Mouse (Mus musculus) brown adipose tissue, adult 24 weeks (tissue): ENCODE data around the gene Tmem170. TPM values are rescaled to one million over a fixed set of nuclear protein-coding genes. Genes with fewer than 3 reads are reported as not detected.
"Not testable (repeated sequence)": the region's sequence is repeated elsewhere in the genome, so short reads cannot be mapped to it uniquely, and the experiment has no call there.

Experiments
- H3K27ac ChIP-seq: fragments of 200-500 bp; replicated peaks from 2 replicates; pipeline ENCODE4 v1.5.1; 2012; ENCODE audit warnings: low read depth, mild to moderate bottlenecking, low read length
- H3K4me1 ChIP-seq: fragments of 200-500 bp; 2 replicates; pipeline ENCODE4 v1.6.1; 2012; ENCODE audit warnings: low read length, mixed read lengths; ENCODE audit not compliant: control insufficient read depth, insufficient read depth, insufficient read length
- H3K4me3 ChIP-seq: fragments of 200-500 bp; 2 replicates; pipeline ENCODE4 v1.5.1; 2012; ENCODE audit warnings: low read depth, mild to moderate bottlenecking, low read length, moderate library complexity; ENCODE audit not compliant: insufficient read depth
- polyA plus RNA-seq: library from polyadenylated mRNA; stranded (reverse); fragments of >200 nt; gene quantifications from 2 replicates; pipeline ENCODE4 v1.2.4, GENCODE M21; 2012; ENCODE audit not compliant: missing spikeins, insufficient read depth, insufficient read length

Tmem170 gene
- polyA plus RNA-seq, 1 experiment: 6.0 TPM

DNA sequence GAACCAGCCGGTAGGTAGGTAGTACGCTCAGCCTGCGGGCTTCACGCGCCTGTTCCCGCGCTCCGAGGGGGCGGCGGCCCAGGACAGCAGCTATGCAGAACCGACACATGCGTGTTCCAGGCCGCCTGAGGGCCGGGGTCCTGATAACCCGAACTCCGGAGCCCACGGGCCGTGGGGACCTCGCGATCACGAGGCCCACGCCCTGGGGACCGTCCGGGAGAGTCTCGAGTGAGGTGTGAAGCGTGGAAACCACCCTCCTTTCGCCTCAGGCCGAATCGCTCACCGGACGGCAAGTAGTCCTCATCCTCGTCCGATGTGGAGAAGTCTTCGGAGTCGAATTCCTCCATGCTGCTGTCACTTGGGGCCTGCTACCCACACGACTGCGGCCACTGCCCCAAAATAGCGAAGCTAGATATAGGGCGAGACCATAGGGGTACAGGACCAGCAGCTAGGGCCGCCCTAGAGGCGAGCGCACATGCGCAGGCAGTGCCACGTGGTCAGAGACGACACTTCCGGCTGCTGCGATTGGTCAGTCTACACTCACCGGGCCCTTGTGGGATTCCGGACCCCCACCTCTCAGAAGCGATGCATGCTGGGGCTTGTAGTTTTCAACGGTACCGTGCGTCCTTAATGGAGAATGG lies 22.6 kb downstream of the Tmem170 start, which contains the start of gene Cfdp1:
TSS of gene Cfdp1 (minus strand) at position 431 of the 641 bp plus-strand sequence.
- Histone ChIP-seq H3K4me3 (peak within 1 kb of the TSS; percentile 80), H3K27ac (peak within 1 kb of the TSS; percentile 35; the same call in 1 of the 2 replicates), H3K4me1 (peaks cover 10% of the 10 kb centered on the region; the same call in 1 of the 2 replicates)

DNA sequence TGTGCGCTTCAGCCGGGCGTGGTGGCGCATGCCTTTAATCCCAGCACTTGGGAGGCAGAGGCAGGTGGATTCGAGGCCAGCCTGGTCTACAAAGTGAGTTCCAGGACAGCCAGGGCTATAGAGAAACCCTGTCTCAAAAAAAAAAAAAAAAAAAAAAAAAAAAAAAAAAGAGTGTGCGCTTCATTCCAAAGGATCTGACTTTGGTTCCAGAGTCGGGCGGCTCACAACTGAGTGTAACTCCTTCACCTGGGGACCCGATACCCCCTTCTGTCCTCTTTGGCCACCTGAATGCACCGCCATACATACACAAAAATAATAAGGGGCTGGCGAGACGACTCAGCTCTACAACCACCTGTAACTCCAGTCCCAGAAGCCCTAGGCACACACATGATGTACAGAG lies 23.3 kb downstream of the Tmem170 start:
- Histone ChIP-seq H3K4me1 (peaks cover 10% of the 10 kb centered on the region; the same call in 1 of the 2 replicates), H3K4me3 (peak overlapping the region; percentile 80)
- not testable (repeated sequence) for H3K27ac ChIP-seq

DNA sequence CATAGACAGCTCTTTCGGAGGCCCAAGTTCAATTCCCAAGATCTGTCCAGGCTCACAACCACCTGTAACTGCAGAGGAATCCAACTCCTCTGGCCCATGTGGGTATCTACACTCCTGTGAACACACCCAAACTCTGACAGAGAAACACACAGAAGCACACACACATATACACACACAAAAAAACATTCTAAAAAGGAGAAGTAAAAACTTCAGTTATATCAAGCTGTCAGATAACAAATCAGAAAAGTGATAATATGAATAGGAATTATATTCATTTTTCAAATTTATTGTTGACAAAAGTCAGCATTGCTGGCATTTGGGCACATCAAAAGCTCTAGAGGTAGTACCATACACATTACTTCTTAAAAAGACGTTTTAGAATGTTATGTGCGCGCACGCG lies 29.8 kb downstream of the Tmem170 start:
- H3K4me1 ChIP-seq: peaks cover 6% of the 10 kb centered on the region; the same call in 1 of the 2 replicates
- H3K4me3 ChIP-seq: no peak overlapping the region
- H3K27ac ChIP-seq: no peak overlapping the region

DNA sequence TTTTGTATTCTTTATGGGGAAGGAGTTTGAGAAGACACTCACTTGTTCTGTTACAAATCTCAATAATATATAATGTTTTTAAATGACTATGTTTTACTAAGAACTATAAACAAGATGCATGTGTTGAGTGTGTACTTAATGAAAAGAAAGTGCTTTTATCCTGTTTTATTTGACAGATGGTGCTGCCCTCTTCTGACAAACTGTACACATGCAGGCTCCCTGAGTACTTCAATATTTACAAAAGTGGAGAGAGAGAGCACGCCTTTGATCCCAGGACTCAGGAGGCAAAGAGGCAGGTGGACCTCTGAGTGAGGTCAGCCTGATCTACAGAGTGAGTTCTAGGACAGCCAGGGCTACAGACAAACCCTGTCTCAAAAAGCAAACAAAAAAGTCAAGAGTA lies 41.0 kb downstream of the Tmem170 start:
- Histone ChIP-seq H3K27ac (no peak overlapping the region), H3K4me3 (no peak overlapping the region), H3K4me1 (peaks cover 7% of the 10 kb centered on the region; the same call in 1 of the 2 replicates)

DNA sequence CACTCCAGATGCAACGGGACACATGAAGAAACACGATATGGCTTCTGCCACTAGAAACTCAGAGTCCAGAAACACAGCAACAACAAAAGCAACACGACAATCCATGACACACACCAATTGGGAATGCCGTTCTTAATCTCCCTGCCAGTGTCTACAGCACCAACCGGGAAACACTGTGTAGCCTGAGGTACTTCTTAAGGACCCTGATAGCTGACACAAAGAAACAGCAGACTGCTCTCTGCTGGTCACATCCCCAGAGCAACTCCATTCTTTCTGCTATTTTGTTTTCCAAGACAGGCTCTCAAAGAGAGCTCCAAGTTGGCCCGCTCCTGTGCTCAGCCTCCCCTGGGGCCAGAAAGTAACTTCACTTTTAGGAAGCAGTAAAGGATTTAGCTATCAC lies 42.5 kb downstream of the Tmem170 start:
- Histone ChIP-seq H3K4me3 (no peak overlapping the region), H3K4me1 (peaks cover 11% of the 10 kb centered on the region), H3K27ac (peak overlapping the region; percentile 15; the same call in 1 of the 2 replicates)

DNA sequence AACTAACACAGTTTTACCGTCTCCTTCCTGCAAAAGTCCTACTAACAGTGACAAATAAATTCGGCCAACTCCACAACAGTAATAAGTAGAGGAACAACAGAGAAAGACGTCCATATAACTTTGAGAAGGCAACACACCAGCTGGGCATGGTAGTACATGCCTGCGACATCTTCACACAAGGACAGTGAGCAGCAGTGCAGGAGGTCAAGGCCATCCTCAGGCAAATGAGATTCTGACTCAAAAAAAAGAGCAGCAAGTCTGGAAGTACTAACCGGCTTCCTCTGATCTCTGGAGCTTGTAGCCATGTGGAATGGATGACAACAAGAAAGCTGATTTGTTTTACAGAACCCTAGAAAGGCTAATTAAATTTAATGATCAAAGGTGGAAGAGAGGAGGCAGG lies 43.6 kb downstream of the Tmem170 start:
- H3K27ac ChIP-seq: no peak overlapping the region
- no peak overlapping the region for H3K4me3 ChIP-seq
- H3K4me1 ChIP-seq: peaks cover 13% of the 10 kb centered on the region

DNA sequence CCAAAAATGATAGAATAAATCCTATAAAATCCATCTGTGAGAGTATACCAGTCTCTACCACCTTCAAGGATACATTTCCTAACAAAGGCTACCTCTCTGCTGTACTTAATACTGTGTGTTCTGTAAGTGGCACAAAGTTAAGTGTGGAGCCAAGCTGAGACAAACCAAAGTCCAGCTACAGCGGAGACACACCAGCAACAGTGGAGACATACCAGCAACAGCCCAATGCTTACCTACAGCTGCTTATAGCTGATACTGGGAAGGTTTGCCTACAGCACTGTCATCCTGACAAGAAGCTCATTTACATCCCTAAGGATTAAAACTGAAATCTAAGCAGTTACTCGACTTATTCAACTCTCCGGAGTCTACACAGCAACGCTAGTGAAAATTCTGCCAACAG lies 44.6 kb downstream of the Tmem170 start:
- peak overlapping the region; percentile 57 for H3K27ac ChIP-seq
- peaks cover 13% of the 10 kb centered on the region for H3K4me1 ChIP-seq
- no peak overlapping the region for H3K4me3 ChIP-seq

DNA sequence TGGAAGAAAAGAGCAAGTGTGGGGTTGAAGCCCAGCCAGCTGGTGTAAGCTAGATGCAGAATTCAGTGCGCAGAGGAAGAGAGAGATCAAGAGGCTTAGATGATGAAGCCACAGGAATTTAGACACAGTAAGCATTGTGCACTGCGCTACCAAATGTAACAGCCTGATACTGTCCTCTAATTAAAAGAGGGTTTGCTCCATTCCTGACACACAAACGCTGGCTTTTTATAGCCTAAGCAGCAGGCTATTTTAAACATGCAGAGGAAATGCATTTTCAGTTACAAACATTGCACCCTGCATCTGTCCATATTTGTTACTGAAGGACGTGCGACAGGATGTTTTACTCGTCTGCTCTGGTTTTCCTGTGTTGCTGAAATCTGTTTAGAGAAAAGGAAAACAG lies 48.0 kb downstream of the Tmem170 start:
- no peak overlapping the region for H3K4me3 ChIP-seq
- peak overlapping the region; percentile 99 for H3K27ac ChIP-seq

DNA sequence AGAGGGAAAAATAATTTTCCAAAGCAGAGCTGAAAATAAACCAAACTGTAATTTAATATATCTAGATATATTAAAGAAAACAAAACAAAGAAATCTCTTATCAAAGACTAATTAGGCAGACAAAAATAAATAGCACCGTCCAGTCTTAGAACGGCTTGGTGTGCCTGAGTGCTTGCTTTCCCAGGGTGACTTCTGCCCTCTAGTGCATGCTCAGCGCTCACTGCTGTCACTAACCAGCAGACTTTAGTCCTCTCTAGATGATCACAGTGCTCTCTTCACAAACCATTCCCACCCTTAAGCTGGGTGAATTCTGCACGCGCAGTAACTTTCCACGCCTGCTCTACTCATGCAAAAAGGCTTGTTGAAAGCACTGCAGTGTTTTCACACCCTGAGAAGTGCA lies 51.3 kb downstream of the Tmem170 start:
- Histone ChIP-seq H3K27ac (no peak overlapping the region), H3K4me3 (no peak overlapping the region), H3K4me1 (peaks cover 12% of the 10 kb centered on the region)

More for the DNA sequence above, 48.0 kb downstream of the Tmem170 start:
- peaks cover 11% of the 10 kb centered on the region for H3K4me1 ChIP-seq

DNA sequence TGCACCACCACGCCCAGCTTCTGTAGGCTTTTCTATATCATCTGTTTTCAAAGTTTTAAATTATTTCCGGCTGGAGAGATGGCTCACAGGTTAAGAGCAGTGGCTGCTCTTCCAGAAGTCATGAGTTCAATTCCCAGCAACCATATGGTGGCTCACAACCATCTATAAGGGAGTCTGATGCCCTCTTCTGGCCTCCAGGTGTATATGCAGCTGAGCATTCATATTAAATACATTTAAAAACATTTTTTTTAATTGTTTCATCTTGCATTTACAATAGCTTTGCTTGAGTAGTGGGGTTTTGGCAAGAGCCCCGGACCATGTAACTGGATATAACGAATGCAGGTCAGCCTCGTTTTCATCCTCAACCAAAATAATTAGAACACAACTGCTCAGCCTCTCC lies 52.2 kb downstream of the Tmem170 start:
- Histone ChIP-seq H3K4me3 (no peak overlapping the region), H3K27ac (no peak overlapping the region), H3K4me1 (peaks cover 11% of the 10 kb centered on the region)

DNA sequence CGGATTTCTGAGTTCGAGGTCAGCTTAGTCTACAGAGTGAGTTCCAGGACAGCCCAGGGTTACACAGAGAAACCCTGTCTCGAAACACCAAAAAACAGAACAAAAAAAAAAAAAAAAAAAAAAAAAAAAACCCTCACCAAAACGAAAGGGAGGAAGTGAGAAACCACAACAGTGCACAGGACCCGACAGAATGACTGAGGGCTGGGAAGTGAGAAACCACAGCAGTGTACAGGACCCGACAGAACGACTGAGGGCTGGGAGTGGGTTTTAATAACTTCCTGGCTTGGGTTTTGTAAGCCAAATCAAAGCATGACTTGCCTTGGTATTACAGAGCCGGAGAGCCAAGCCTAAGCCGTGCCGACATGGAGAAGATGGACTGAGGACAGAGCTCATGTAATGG lies 55.4 kb downstream of the Tmem170 start:
- H3K4me3 ChIP-seq: no peak overlapping the region
- H3K27ac ChIP-seq: peak overlapping the region; percentile 85

DNA sequence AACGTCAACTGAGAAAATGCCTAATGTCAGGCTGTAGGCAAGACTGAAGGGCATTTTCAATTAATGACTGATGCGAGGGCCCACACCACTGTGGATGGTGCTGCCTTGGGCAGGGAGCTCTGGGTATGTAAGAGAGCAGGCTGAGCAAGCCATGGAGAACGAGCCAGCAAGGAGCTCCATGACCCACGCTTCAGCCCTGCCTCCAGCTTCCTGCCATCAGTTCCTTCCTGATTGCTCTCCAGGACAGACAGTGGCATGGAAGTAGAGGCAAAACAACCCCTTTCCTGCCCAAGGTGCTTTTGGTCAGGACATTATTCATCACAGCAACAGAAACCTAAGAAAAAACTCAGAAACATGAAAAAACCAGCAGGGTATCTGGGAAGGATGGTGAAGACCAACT lies 55.9 kb downstream of the Tmem170 start:
- H3K4me1 ChIP-seq: peaks cover 10% of the 10 kb centered on the region
- peak overlapping the region; percentile 85 for H3K27ac ChIP-seq
- H3K4me3 ChIP-seq: no peak overlapping the region

More for the DNA sequence above, 55.4 kb downstream of the Tmem170 start:
- peaks cover 10% of the 10 kb centered on the region for H3K4me1 ChIP-seq

DNA sequence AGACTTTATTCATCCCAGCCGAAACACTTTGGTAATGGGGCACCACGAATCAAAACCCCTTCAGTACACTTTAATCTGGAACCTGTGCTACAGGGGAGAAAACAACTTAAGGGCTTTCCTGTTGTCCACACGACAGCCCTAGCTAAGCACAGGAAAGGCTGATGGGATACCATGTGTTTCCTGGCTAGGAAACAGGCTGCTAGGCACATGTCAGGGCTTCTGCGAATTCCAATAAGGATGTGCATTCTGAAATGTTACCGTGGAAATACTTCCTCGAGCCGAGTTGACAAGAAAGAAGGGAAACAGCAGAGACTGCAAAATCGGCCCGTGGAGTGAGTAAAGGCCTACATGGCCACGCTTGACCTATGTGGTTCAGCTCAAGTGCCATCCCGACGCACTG lies 56.5 kb downstream of the Tmem170 start:
- Histone ChIP-seq H3K4me1 (peaks cover 10% of the 10 kb centered on the region), H3K4me3 (no peak overlapping the region), H3K27ac (peak overlapping the region; percentile 85)

DNA sequence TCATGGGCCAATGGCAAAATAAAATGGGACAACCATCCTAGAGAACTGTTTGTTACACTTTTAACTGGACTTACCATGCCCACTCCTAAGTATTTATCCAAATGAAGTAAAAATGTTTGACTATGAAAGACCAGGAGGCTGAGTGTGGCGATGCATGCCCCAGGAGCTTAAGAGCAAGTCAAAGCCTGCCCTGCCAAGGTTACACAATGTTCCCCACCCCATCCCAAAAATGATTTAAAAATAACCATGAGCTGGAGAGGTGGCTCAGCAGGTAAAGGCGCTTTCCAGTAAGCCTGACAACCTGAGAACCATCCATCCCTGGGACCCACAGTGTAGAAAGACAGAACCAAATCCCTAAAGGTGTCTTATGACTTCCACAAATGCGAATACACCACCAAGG lies 58.0 kb downstream of the Tmem170 start:
- peak overlapping the region; percentile 62 for H3K27ac ChIP-seq

DNA sequence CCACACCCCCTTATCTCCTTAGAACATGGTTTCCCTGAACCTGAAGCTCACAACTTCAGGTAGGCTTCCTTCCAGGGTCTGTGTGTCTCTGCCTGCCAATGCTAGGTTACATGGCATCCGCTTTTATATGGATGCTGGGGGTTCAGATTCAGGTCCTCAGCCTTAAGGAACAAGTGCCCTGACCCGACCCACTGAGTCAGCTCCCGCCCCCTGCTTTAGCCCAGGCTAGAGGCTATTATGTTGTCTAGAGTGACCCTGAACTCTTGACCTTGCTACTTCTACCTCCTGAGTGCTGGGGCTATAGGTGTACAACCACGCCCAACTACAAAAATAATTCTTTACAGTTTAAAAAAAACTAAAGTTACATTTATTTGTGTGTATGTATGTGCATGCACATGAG lies 61.5 kb downstream of the Tmem170 start:
- Histone ChIP-seq H3K4me3 (no peak overlapping the region), H3K4me1 (peaks cover 3% of the 10 kb centered on the region; the same call in 1 of the 2 replicates), H3K27ac (no peak overlapping the region)

More for the DNA sequence above, 58.0 kb downstream of the Tmem170 start:
- H3K4me1 ChIP-seq: peaks cover 10% of the 10 kb centered on the region
- H3K4me3 ChIP-seq: no peak overlapping the region

DNA sequence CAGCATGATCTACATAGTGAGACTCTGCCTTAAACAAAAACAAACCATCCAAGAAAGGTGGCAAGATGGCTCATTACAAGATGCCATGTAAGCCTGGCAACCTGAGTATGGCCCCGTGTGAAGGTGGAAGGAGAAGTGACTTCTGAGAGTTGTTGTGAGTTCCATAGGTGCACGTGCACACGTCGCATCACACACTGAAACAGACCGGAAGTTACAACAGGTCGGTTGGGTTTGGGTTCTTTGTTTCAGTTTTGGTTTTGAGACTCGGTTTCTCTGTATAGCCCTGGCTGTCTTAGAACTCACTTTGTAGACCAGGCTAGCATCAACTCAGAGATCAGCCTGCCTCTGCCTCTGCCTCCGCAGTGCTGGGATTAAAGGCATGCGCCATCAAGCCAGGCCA lies 62.7 kb downstream of the Tmem170 start:
- Histone ChIP-seq H3K27ac (no peak overlapping the region), H3K4me1 (peaks cover 3% of the 10 kb centered on the region; the same call in 1 of the 2 replicates), H3K4me3 (no peak overlapping the region)
